17 mouse cellular contexts compared by ENCODE assay signal in the genomic region with DNA sequence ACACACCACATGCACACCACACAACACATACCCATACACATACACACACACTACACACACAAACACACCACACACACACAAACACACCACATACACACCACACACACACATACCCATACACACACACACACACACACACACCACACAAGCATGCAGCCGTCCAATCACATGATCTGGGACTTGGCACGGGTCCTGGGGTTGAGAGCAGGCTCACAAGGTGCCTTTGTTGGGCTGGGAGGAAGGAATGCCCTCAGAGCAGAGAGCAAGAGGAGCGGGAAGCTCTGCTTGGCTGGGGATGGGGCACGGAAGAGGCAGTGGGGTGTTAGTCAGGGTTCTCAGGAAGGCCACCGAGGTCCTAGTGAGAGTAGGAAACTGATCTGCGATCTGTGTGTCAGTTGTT. TPM values are rescaled to one million over a fixed set of nuclear protein-coding genes. Genes with fewer than 3 reads are reported as not detected.
DNase-seq lines count a peak whose midpoint lies in the region; ATAC-seq and TF ChIP-seq lines count a peak whose summit lies in the region.
"Had no signal": no experiment of that assay in that cellular context is flagged by ENCODE, and none has a peak within 500 bp of the region (broad histone marks: within the 10 kb centered on the region; RNA-seq: fewer than 3 reads in every experiment).

No protein-coding gene starts in this region.

- H3K27me3 ChIP-seq in heart, postnatal 0 days (ENCODE audit: control insufficient read depth, insufficient read depth, low read length), result no peaks in the 10 kb centered on the region
- peaks cover 7% of the 10 kb centered on the region; the same call in 1 of the 2 replicates for H3K27me3 ChIP-seq in heart, embryonic 11.5 days (ENCODE audit: control insufficient read depth, insufficient read depth, low read length)
- H3K27me3 ChIP-seq: neural tube, embryonic 15.5 days had no signal

- H3K9ac ChIP-seq in heart, postnatal 0 days (replicated peaks; ENCODE audit: low read depth, low read length), result no peak overlapping the region
- H3K9ac ChIP-seq in heart, embryonic 11.5 days (ENCODE audit: low read depth, low read length), result no peak overlapping the region
- H3K9ac ChIP-seq: neural tube, embryonic 15.5 days had no signal

- H3K4me1 ChIP-seq in heart, postnatal 0 days (ENCODE audit: control insufficient read depth, insufficient read depth), result no peaks in the 10 kb centered on the region
- H3K4me1 ChIP-seq in heart, embryonic 11.5 days (ENCODE audit: control insufficient read depth, insufficient read depth, low read length), result no peaks in the 10 kb centered on the region

- H3K27ac ChIP-seq in heart, postnatal 0 days (ENCODE audit: low read depth), result no peak overlapping the region
- no peak overlapping the region for H3K27ac ChIP-seq in heart, embryonic 11.5 days (ENCODE audit: low read depth, low read length)
- H3K27ac ChIP-seq: forebrain, embryonic 10.5 days; kidney, postnatal 0 days; left cerebral cortex, adult 2 months; midbrain, embryonic 10.5 days; neural tube, embryonic 15.5 days had no signal

- TF ChIP-seq CTCF in heart, postnatal 0 days (IDR thresholded peaks at IDR 0.05; ENCODE audit: low read depth), result no peak

- no peaks in the 10 kb centered on the region for H3K36me3 ChIP-seq in heart, postnatal 0 days (replicated peaks; ENCODE audit: control insufficient read depth, insufficient read depth, low read length)
- no peaks in the 10 kb centered on the region for H3K36me3 ChIP-seq in heart, embryonic 11.5 days (ENCODE audit: control insufficient read depth, insufficient read depth, low read length)
- H3K36me3 ChIP-seq: forebrain, embryonic 10.5 days; midbrain, embryonic 10.5 days; neural tube, embryonic 15.5 days had no signal

- no peak for TF ChIP-seq EP300 in heart, postnatal 0 days (IDR thresholded peaks at IDR 0.05; ENCODE audit: low read depth)

- peak; percentile 27; the same call in 1 of the 2 replicates for ATAC-seq in heart, postnatal 0 days (ENCODE audit: insufficient read depth, low read depth)
- no peak for ATAC-seq in heart, embryonic 11.5 days (replicated peaks; ENCODE audit: insufficient number of reproducible peaks, low FRiP score, low TSS enrichment)

- H3K4me3 ChIP-seq in heart, postnatal 0 days (ENCODE audit: low read depth, low read length), result no peak overlapping the region
- H3K4me3 ChIP-seq in heart, embryonic 11.5 days (ENCODE audit: low read depth, low read length), result no peak overlapping the region
- H3K4me3 ChIP-seq: forebrain, embryonic 10.5 days; left cerebral cortex, adult 2 months; midbrain, embryonic 10.5 days; neural tube, embryonic 15.5 days had no signal

- 45% methylated on average over 6 of the region's 6 CpGs for WGBS in heart, postnatal 0 days
- 63% methylated on average over 6 of the region's 6 CpGs for WGBS in heart, embryonic 11.5 days (ENCODE audit: insufficient replicate concordance)

- peak; percentile 27 for DNase-seq in heart, postnatal 0 days (ENCODE audit: low spot score)
- DNase-seq in layer of hippocampus, adult 11-12 months (ENCODE audit: low spot score), result peak; percentile 63
- no peak for DNase-seq in layer of hippocampus, adult 9-10 months (ENCODE audit: low spot score)
- peak; percentile 83 for DNase-seq in testis, postnatal 10 days (ENCODE audit: low spot score)
- no peak for DNase-seq in testis, postnatal 14 days (ENCODE audit: low spot score)
- no peak for DNase-seq in thymus, postnatal 0 days (ENCODE audit: low spot score)
- DNase-seq: adrenal gland, postnatal 10 days; lung, postnatal 36 days had no signal

- no peaks in the 10 kb centered on the region for H3K9me3 ChIP-seq in heart, postnatal 0 days (replicated peaks; ENCODE audit: control insufficient read depth, low read length)
- no peaks in the 10 kb centered on the region for H3K9me3 ChIP-seq in heart, embryonic 11.5 days (replicated peaks; ENCODE audit: control insufficient read depth, low read length)
- H3K9me3 ChIP-seq: forebrain, embryonic 10.5 days; midbrain, embryonic 10.5 days; neural tube, embryonic 15.5 days had no signal

- H3K4me2 ChIP-seq in heart, postnatal 0 days (ENCODE audit: low read depth, low read length), result no peak overlapping the region
- H3K4me2 ChIP-seq in heart, embryonic 11.5 days, result no peak overlapping the region
- H3K4me2 ChIP-seq: neural tube, embryonic 15.5 days had no signal

RNA-seq across cellular contexts. Expression of gene Gng7, which starts 3.9 kb away (rescaled TPM):
- 0.11 and 0.93 TPM in 2 replicates for total RNA-seq in heart, postnatal 0 days (2014; rRNA removed; ENCODE audit: low replicate concordance)
- polyA plus RNA-seq in heart, postnatal 0 days (2015; fragmentation: Nextera tagmentation; extraction: Ambion mirVana), result 0.64 and 0.85 TPM in 2 replicates
- polyA plus RNA-seq in heart, embryonic 11.5 days (2014; fragmentation: Nextera tagmentation; extraction: Ambion mirVana), result 1.4 TPM in 2 replicates
- 1.5 and 1.8 TPM in 2 replicates for polyA plus RNA-seq in thymus, postnatal 0 days (2015; fragmentation: Nextera tagmentation; extraction: Ambion mirVana)

RNA-seq across cellular contexts. Expression of gene Diras1, which starts 14.6 kb away (rescaled TPM):
- not detected in 2 replicates for total RNA-seq in heart, postnatal 0 days (2014; rRNA removed; ENCODE audit: low replicate concordance)
- not detected in 2 replicates for polyA plus RNA-seq in heart, postnatal 0 days (2015; fragmentation: Nextera tagmentation; extraction: Ambion mirVana)
- polyA plus RNA-seq in heart, embryonic 11.5 days (2014; fragmentation: Nextera tagmentation; extraction: Ambion mirVana), result 0.13 TPM in 1 of 2 replicates, not detected in the other
- 0.04 TPM in 1 of 2 replicates, not detected in the other for polyA plus RNA-seq in thymus, postnatal 0 days (2015; fragmentation: Nextera tagmentation; extraction: Ambion mirVana)
- total RNA-seq: heart, postnatal 25 days had no signal
- polyA plus RNA-seq: gonadal fat pad, adult 2 months; liver, embryonic 16.5 days had no signal

RNA-seq across cellular contexts. Expression of gene Slc39a3, which starts 26.4 kb away (rescaled TPM):
- total RNA-seq in heart, postnatal 0 days (2014; rRNA removed; ENCODE audit: low replicate concordance), result 18.7 and 29.3 TPM in 2 replicates
- 6.3 and 7.5 TPM in 2 replicates for polyA plus RNA-seq in heart, postnatal 0 days (2015; fragmentation: Nextera tagmentation; extraction: Ambion mirVana)
- 3.9 and 4.1 TPM in 2 replicates for polyA plus RNA-seq in heart, embryonic 11.5 days (2014; fragmentation: Nextera tagmentation; extraction: Ambion mirVana)
- 16.0 and 16.8 TPM in 2 replicates for polyA plus RNA-seq in thymus, postnatal 0 days (2015; fragmentation: Nextera tagmentation; extraction: Ambion mirVana)

RNA-seq across cellular contexts. Expression of gene Sgta, which starts 49.1 kb away (rescaled TPM):
- total RNA-seq in heart, postnatal 0 days (2014; rRNA removed; ENCODE audit: low replicate concordance), result 98.1 and 152 TPM in 2 replicates
- 134 and 137 TPM in 2 replicates for polyA plus RNA-seq in heart, postnatal 0 days (2015; fragmentation: Nextera tagmentation; extraction: Ambion mirVana)
- 130 and 159 TPM in 2 replicates for polyA plus RNA-seq in heart, embryonic 11.5 days (2014; fragmentation: Nextera tagmentation; extraction: Ambion mirVana)
- 120 and 127 TPM in 2 replicates for polyA plus RNA-seq in thymus, postnatal 0 days (2015; fragmentation: Nextera tagmentation; extraction: Ambion mirVana)

RNA-seq across cellular contexts. Expression of gene Thop1, which starts 59.0 kb away (rescaled TPM):
- total RNA-seq in heart, postnatal 0 days (2014; rRNA removed; ENCODE audit: low replicate concordance), result 23.6 and 31.2 TPM in 2 replicates
- 15.1 and 15.2 TPM in 2 replicates for polyA plus RNA-seq in heart, postnatal 0 days (2015; fragmentation: Nextera tagmentation; extraction: Ambion mirVana)
- polyA plus RNA-seq in heart, embryonic 11.5 days (2014; fragmentation: Nextera tagmentation; extraction: Ambion mirVana), result 30.9 and 31.1 TPM in 2 replicates
- polyA plus RNA-seq in thymus, postnatal 0 days (2015; fragmentation: Nextera tagmentation; extraction: Ambion mirVana), result 20.1 and 25.8 TPM in 2 replicates

Comparison
In these comparisons a context has a peak if more than half of its experiments do, and no peak if none do; other contexts are left out.
1. DNase-seq: peak in heart, postnatal 0 days (single experiment), layer of hippocampus, adult 11-12 months (single experiment) and testis, postnatal 10 days (single experiment); none in layer of hippocampus, adult 9-10 months (single experiment), testis, postnatal 14 days (single experiment) and thymus, postnatal 0 days (single experiment).